Mouse (Mus musculus) CH12.LX (cell line): ENCODE measurements at regions not wholly inside any gene's neighbourhood (a gene's known extent, or its start where the extent isn't known, plus 50 kb on each side); places are given as distances from the start of the nearest gene placed in this dataset.

Source experiments
- CHD1 ChIP-seq: IDR thresholded peaks from 2 replicates; pipeline ENCODE4 v1.6.1; 2012; ENCODE audit warnings: low read depth, low read length, improper control_type of control experiment, inconsistent platforms
- CHD2 ChIP-seq: IDR thresholded peaks from 2 replicates; pipeline ENCODE4 v1.6.1; 2011; ENCODE audit warnings: low read length, improper control_type of control experiment
- CTCF ChIP-seq, 2 experiments: IDR thresholded peaks in 1 of 2; conservative IDR thresholded peaks in 1 of 2; 2 replicates each; pipeline ENCODE4 v1.5.1; 2011 to 2012; ENCODE audit warnings: low read depth in 2 of 2, low read length in 2 of 2, improper control_type of control experiment in 1 of 2, inconsistent platforms in 1 of 2, mild to moderate bottlenecking in 1 of 2, moderate library complexity in 1 of 2
- ELF1 ChIP-seq: IDR thresholded peaks from 2 replicates; pipeline ENCODE4 v1.6.1; 2014; ENCODE audit warnings: low read depth, mild to moderate bottlenecking, inconsistent platforms, low read length, improper control_type of control experiment
- EP300 ChIP-seq: IDR thresholded peaks from 2 replicates; pipeline ENCODE4 v1.6.1; 2011; ENCODE audit warnings: low read length, improper control_type of control experiment
- GABPA ChIP-seq: IDR thresholded peaks from 2 replicates; pipeline ENCODE4 v1.6.1; 2012; ENCODE audit warnings: low read depth, low read length, improper control_type of control experiment, inconsistent platforms; ENCODE audit not compliant: insufficient replicate concordance
- JUND ChIP-seq: conservative IDR thresholded peaks from 2 replicates; pipeline ENCODE4 v1.6.1; 2011; ENCODE audit warnings: low read depth, low read length, improper control_type of control experiment
- NELFE ChIP-seq: IDR thresholded peaks from 2 replicates; pipeline ENCODE4 v1.6.1; 2011; ENCODE audit warnings: low read depth, low read length, improper control_type of control experiment
- POLR2A ChIP-seq: IDR thresholded peaks from 2 replicates; pipeline ENCODE4 v1.6.1; 2011; ENCODE audit warnings: low read depth, mild to moderate bottlenecking, improper control_type of control experiment, low read length
- USF1 ChIP-seq: IDR thresholded peaks from 2 replicates; pipeline ENCODE4 v1.6.1; 2014; ENCODE audit warnings: low read depth, mild to moderate bottlenecking, inconsistent platforms, low read length, improper control_type of control experiment
- ZC3H11A ChIP-seq: IDR thresholded peaks from 2 replicates; pipeline ENCODE4 v1.6.1; 2012; ENCODE audit warnings: low read depth, mild to moderate bottlenecking, inconsistent platforms, low read length, improper control_type of control experiment
- ZKSCAN1 ChIP-seq: IDR thresholded peaks from 2 replicates; pipeline ENCODE4 v1.6.1; 2012; ENCODE audit warnings: low read depth, inconsistent platforms, low read length, improper control_type of control experiment, borderline replicate concordance

DNA sequence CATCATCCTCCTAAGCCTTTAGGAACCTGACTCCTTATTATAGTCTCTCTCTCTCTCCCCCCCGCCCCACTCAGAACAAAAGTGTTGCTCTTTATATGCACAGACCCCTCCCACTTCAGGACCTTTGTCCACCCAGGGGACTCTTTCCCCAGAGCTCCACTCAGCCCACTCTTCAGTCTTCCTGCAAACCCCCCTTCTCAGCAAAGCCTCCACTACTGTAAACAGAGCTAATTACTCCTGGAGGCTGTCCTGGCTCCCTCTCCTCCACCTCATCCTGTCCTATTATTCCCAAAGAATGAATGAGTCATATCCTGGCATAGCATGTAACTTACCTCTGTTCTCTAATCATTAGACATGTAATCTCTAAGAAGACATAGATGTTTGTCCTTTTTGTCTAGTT lies 82.8 kb upstream of the Galnt15 start:
- TF ChIP-seq ELF1 (no peak), NELFE (no peak), CTCF (conservative IDR thresholded peaks at IDR 0.05 in 1 of 2, IDR thresholded peaks at IDR 0.05 in 1 of 2; ENCODE audit: low read depth in 2 of 2, low read length in 2 of 2) (no peak), GABPA (no peak), USF1 (no peak), CHD1 (no peak), POLR2A (no peak), JUND (no peak), ZKSCAN1 (no peak), EP300 (no peak), ZC3H11A (no peak), CHD2 (no peak)
